Mouse (Mus musculus): ENCODE results near the gene Map1s.

GRCm38 (mm10) chr8:70904532-70904931, 1.2 kb upstream of the Map1s start:
- TF ChIP-seq CTCF (conservative IDR thresholded peaks at IDR 0.05; ENCODE audit: insufficient read depth, insufficient read length, low read depth, low read length), result no peak
- no peak for TF ChIP-seq POLR2A (IDR thresholded peaks at IDR 0.05; ENCODE audit: low read depth, low read length)

All from kidney, adult 2 months (tissue).